Mouse (Mus musculus) adrenal gland, adult 8-10 months (tissue): Measurements from ENCODE around the gene Ldb2. TPM values are rescaled to one million over a fixed set of nuclear protein-coding genes. Genes with fewer than 3 reads are reported as not detected.
A peak's percentile ranks its signal among the peaks of the same experiment; 100 is the strongest.

Experiments
- DNase-seq: peaks from one replicate; pipeline ENCODE4 v3.0.0; 2022
- total RNA-seq, 4 experiments: library from RNA; stranded (reverse); gene quantifications; 2 replicates each; pipeline ENCODE4 v1.2.4; 2022

Ldb2 gene
- total RNA-seq, 4 experiments from 2014 or later: 20.5 to 36.8 (median 26.7) TPM

- DNase-seq: no peak
These were observed 156.4 kb downstream of the Ldb2 start for GRCm38 (mm10) chr5:44643079-44643478.

- no peak for DNase-seq
These were observed 158.4 kb downstream of the Ldb2 start for GRCm38 (mm10) chr5:44641060-44641459.

- DNase-seq: no peak
These were observed 163.9 kb downstream of the Ldb2 start for GRCm38 (mm10) chr5:44635546-44635945.

GRCm38 (mm10) chr5:44629034-44629625 is 170.3 kb downstream of the Ldb2 start:
- no peak for DNase-seq

GRCm38 (mm10) chr5:44627487-44627886 is 172.0 kb downstream of the Ldb2 start:
- no peak for DNase-seq

GRCm38 (mm10) chr5:44626885-44627284 is 172.6 kb downstream of the Ldb2 start:
- DNase-seq: no peak

- DNase-seq: no peak
These were observed 173.4 kb downstream of the Ldb2 start for GRCm38 (mm10) chr5:44626114-44626513.

- no peak for DNase-seq
These were observed 183.8 kb downstream of the Ldb2 start for GRCm38 (mm10) chr5:44615677-44616076.

- DNase-seq: no peak
These were observed 190.6 kb downstream of the Ldb2 start for GRCm38 (mm10) chr5:44608901-44609300.

GRCm38 (mm10) chr5:44601340-44601739 is 198.1 kb downstream of the Ldb2 start:
- no peak for DNase-seq

GRCm38 (mm10) chr5:44593522-44594218 is 205.8 kb downstream of the Ldb2 start:
- no peak for DNase-seq

GRCm38 (mm10) chr5:44590750-44591149 is 208.7 kb downstream of the Ldb2 start:
- no peak for DNase-seq

- no peak for DNase-seq
These were observed 210.2 kb downstream of the Ldb2 start for GRCm38 (mm10) chr5:44589318-44589717.

- no peak for DNase-seq
These were observed 212.9 kb downstream of the Ldb2 start for GRCm38 (mm10) chr5:44586571-44586970.

GRCm38 (mm10) chr5:44579899-44580459 is 219.5 kb downstream of the Ldb2 start:
- no peak for DNase-seq

GRCm38 (mm10) chr5:44576682-44577349 is 222.7 kb downstream of the Ldb2 start:
- no peak for DNase-seq

GRCm38 (mm10) chr5:44574681-44575080 is 224.8 kb downstream of the Ldb2 start:
- no peak for DNase-seq

- DNase-seq: no peak
These were observed 245.6 kb downstream of the Ldb2 start for GRCm38 (mm10) chr5:44553765-44554352.

GRCm38 (mm10) chr5:44553155-44553554 is 246.3 kb downstream of the Ldb2 start:
- DNase-seq: no peak

GRCm38 (mm10) chr5:44552121-44552520 is 247.4 kb downstream of the Ldb2 start:
- peak; percentile 81 for DNase-seq

- no peak for DNase-seq
These were observed 251.0 kb downstream of the Ldb2 start for GRCm38 (mm10) chr5:44548468-44548867.

- DNase-seq: no peak
These were observed 255.9 kb downstream of the Ldb2 start for GRCm38 (mm10) chr5:44543472-44544132.
